17 mouse cellular contexts compared by ENCODE assay signal in genomic region chr8:83423032-83423825, GRCm38 (mm10). TPM values are rescaled to one million over a fixed set of nuclear protein-coding genes. Genes with fewer than 3 reads are reported as not detected.
DNase-seq lines count a peak whose midpoint lies in the region; ATAC-seq and TF ChIP-seq lines count a peak whose summit lies in the region.
"Had no signal": no experiment of that assay in that cellular context is flagged by ENCODE, and none has a peak within 500 bp of the region (broad histone marks: within the 10 kb centered on the region; RNA-seq: fewer than 3 reads in every experiment).

No protein-coding gene starts in this region.

- peak; percentile 92 to 96 for TF ChIP-seq EP300 in MEL (IDR thresholded peaks at IDR 0.05; ENCODE audit: low read depth in 1 of 2, low read length in 2 of 2)

- H3K9me3 ChIP-seq in heart, embryonic 11.5 days (replicated peaks; ENCODE audit: control insufficient read depth, low read length) = no peaks in the 10 kb centered on the region
- H3K9me3 ChIP-seq in MEL (replicated peaks; ENCODE audit: insufficient read depth, low read length) = no peaks in the 10 kb centered on the region
- H3K9me3 ChIP-seq in liver, embryonic 15.5 days (replicated peaks) = no peaks in the 10 kb centered on the region
- H3K9me3 ChIP-seq: limb, embryonic 12.5 days; midbrain, embryonic 10.5 days; neural tube, embryonic 12.5 days had no signal

- H3K4me1 ChIP-seq in heart, embryonic 11.5 days (ENCODE audit: control insufficient read depth, insufficient read depth, low read length) = 0 out of 2 replicates have a peak, but pooled peaks cover 3% of the 10 kb centered on the region
- peaks cover 10 to 30% of the 10 kb centered on the region in 2 experiments for H3K4me1 ChIP-seq in MEL (ENCODE audit: control insufficient read depth in 1 of 2, insufficient read depth in 2 of 2, low read length in 2 of 2)
- peaks cover 73% of the 10 kb centered on the region for H3K4me1 ChIP-seq in liver, embryonic 15.5 days (replicated peaks)
- H3K4me1 ChIP-seq: limb, embryonic 12.5 days; neural tube, embryonic 12.5 days had no signal

- 61% methylated on average over 13 of the region's 13 CpGs for WGBS in heart, embryonic 11.5 days (ENCODE audit: insufficient replicate concordance)
- 23% methylated on average over 13 of the region's 13 CpGs for WGBS in liver, embryonic 15.5 days (ENCODE audit: insufficient replicate concordance)

- no peak overlapping the region for H3K9ac ChIP-seq in heart, embryonic 11.5 days (ENCODE audit: low read depth, low read length)
- H3K9ac ChIP-seq in MEL (ENCODE audit: control insufficient read depth, low read depth, low read length, poor library complexity, severe bottlenecking) = peak overlapping the region; percentile 19
- peak overlapping the region; percentile 8; the same call in 1 of the 2 replicates for H3K9ac ChIP-seq in liver, embryonic 15.5 days
- H3K9ac ChIP-seq: limb, embryonic 12.5 days; neural tube, embryonic 12.5 days had no signal

- TF ChIP-seq POLR2A in MEL (IDR thresholded peaks at IDR 0.05; ENCODE audit: control insufficient read depth in 1 of 2, insufficient read depth in 1 of 2, low read depth in 1 of 2, low read length in 2 of 2, poor library complexity in 1 of 2) = no peak

- DNase-seq in heart, postnatal 25 days (ENCODE audit: low spot score) = no peak
- DNase-seq in MEL (ENCODE audit: low read depth, low spot score) = peak; percentile 85
- DNase-seq in fibroblast of lung, adult 2 months (ENCODE audit: low read depth) = peak; percentile 5
- no peak for DNase-seq in layer of hippocampus, adult 18-20 months (ENCODE audit: low spot score in 2 of 2)
- DNase-seq in testis, postnatal 10 days (ENCODE audit: low spot score) = no peak
- DNase-seq: cerebellum, postnatal 36 days; gastrocnemius, postnatal 14 days; right cerebral cortex, postnatal 4 days; thymus, postnatal 36 days had no signal

- no peak overlapping the region for H3K27ac ChIP-seq in heart, embryonic 11.5 days (ENCODE audit: low read depth, low read length)
- peak overlapping the region; percentile 45 for H3K27ac ChIP-seq in MEL (ENCODE audit: control insufficient read depth, low read depth, low read length)
- H3K27ac ChIP-seq in liver, embryonic 15.5 days (replicated peaks) = peak overlapping the region; percentile 91
- H3K27ac ChIP-seq: limb, embryonic 12.5 days; midbrain, embryonic 10.5 days; neural tube, embryonic 12.5 days had no signal

- H3K27me3 ChIP-seq in heart, embryonic 11.5 days (ENCODE audit: control insufficient read depth, insufficient read depth, low read length) = peaks cover 25% of the 10 kb centered on the region
- H3K27me3 ChIP-seq in MEL (ENCODE audit: control insufficient read depth in 1 of 2, insufficient read depth in 2 of 2, low read length in 2 of 2) = no peaks in the 10 kb centered on the region
- H3K27me3 ChIP-seq in liver, embryonic 15.5 days = no peaks in the 10 kb centered on the region
- H3K27me3 ChIP-seq: limb, embryonic 12.5 days; neural tube, embryonic 12.5 days; Patski had no signal

- no peaks in the 10 kb centered on the region for H3K79me2 ChIP-seq in MEL (ENCODE audit: control insufficient read depth, insufficient read depth, low read length, poor library complexity)

- intact Hi-C loops in heart, postnatal 25 days (cut with DNase I) = no loop called here

- 0 out of 2 replicates have a peak, but pooled peaks have one; percentile 37 for ATAC-seq in heart, embryonic 11.5 days (replicated peaks; ENCODE audit: insufficient number of reproducible peaks, low FRiP score, low TSS enrichment)
- peak; percentile 94 for ATAC-seq in liver, embryonic 15.5 days (ENCODE audit: insufficient read depth)
- ATAC-seq in cerebellum, adult (ENCODE audit: insufficient number of reproducible peaks, low FRiP score, low TSS enrichment) = no peak
- ATAC-seq: Patski had no signal

- H3K4me2 ChIP-seq in heart, embryonic 11.5 days = no peak overlapping the region
- peak overlapping the region; percentile 58 for H3K4me2 ChIP-seq in liver, embryonic 15.5 days
- H3K4me2 ChIP-seq: limb, embryonic 12.5 days; neural tube, embryonic 12.5 days had no signal

- H3K36me3 ChIP-seq in heart, embryonic 11.5 days (ENCODE audit: control insufficient read depth, insufficient read depth, low read length) = no peaks in the 10 kb centered on the region
- H3K36me3 ChIP-seq in MEL (ENCODE audit: control insufficient read depth in 1 of 2, insufficient read depth in 2 of 2, low read length in 2 of 2) = peaks cover 0 to 20% of the 10 kb centered on the region in 2 experiments; a peak in 2 of 4 replicates
- no peaks in the 10 kb centered on the region for H3K36me3 ChIP-seq in liver, embryonic 15.5 days (replicated peaks)
- H3K36me3 ChIP-seq: limb, embryonic 12.5 days; midbrain, embryonic 10.5 days; neural tube, embryonic 12.5 days had no signal

- no peak overlapping the region for H3K4me3 ChIP-seq in heart, embryonic 11.5 days (ENCODE audit: low read depth, low read length)
- peak overlapping the region in 1 of 2 experiments; percentile 38; a peak in 2 of 4 replicates for H3K4me3 ChIP-seq in MEL (ENCODE audit: control insufficient read depth in 1 of 2, insufficient read depth in 1 of 2, low read depth in 2 of 2, low read length in 2 of 2)
- no peak overlapping the region for H3K4me3 ChIP-seq in liver, embryonic 15.5 days (replicated peaks)
- H3K4me3 ChIP-seq: limb, embryonic 12.5 days; midbrain, embryonic 10.5 days; neural tube, embryonic 12.5 days had no signal

- TF ChIP-seq CTCF in MEL (IDR thresholded peaks at IDR 0.05 in 2 of 3, conservative IDR thresholded peaks at IDR 0.05 in 1 of 3; ENCODE audit: control insufficient read depth in 1 of 3, insufficient read depth in 1 of 3, low read depth in 2 of 3, low read length in 3 of 3, poor library complexity in 1 of 3, severe bottlenecking in 1 of 3) = no peak

- no peak for TF ChIP-seq RAD21 in MEL (IDR thresholded peaks at IDR 0.05; ENCODE audit: low read depth, low read length)

TF ChIP-seq in MEL, 35 proteins besides CTCF, POLR2A, EP300 and RAD21:
- TF ChIP-seq ETS1 (IDR thresholded peaks at IDR 0.05; ENCODE audit: low read depth, low read length) = peak; percentile 86
- no peak for TF ChIP-seq MYB (IDR thresholded peaks at IDR 0.05; ENCODE audit: low read depth, low read length)
- peak; percentile 92 for TF ChIP-seq GATA1 (IDR thresholded peaks at IDR 0.05; ENCODE audit: low read depth, low read length)
- peak; percentile 95 for TF ChIP-seq TCF12 (IDR thresholded peaks at IDR 0.05; ENCODE audit: low read depth, low read length)
- peak; percentile 73 for TF ChIP-seq SIN3A (IDR thresholded peaks at IDR 0.05; ENCODE audit: low read length)
- peak; percentile 78; the same call in 1 of the 2 replicates for TF ChIP-seq RCOR1 (IDR thresholded peaks at IDR 0.05; ENCODE audit: low read depth, low read length)
- TF ChIP-seq E2F4 (IDR thresholded peaks at IDR 0.05; ENCODE audit: borderline replicate concordance, low read depth, low read length) = no peak
- TF ChIP-seq TAL1 (IDR thresholded peaks at IDR 0.05; ENCODE audit: low read length) = peak; percentile 95
- no peak for TF ChIP-seq USF2 (IDR thresholded peaks at IDR 0.05; ENCODE audit: borderline replicate concordance in 1 of 2, insufficient read depth in 1 of 2, low read depth in 1 of 2, low read length in 2 of 2)

RNA-seq across cellular contexts. Expression of gene Clgn, which starts 33.6 kb away (rescaled TPM):
- polyA plus RNA-seq in heart, embryonic 11.5 days (2014; fragmentation: Nextera tagmentation; extraction: Ambion mirVana) = 0.07 and 0.20 TPM in 2 replicates
- total RNA-seq in heart, postnatal 25 days (2021) = not detected
- 0.04 TPM in 1 of 2 replicates, not detected in the other for total RNA-seq in MEL (2012; rRNA removed)
- under 1 TPM in 1 of 2 experiments, not detected in 1; 0.06 TPM for polyA plus RNA-seq in MEL (2012; ENCODE audit: insufficient read depth in 1 of 2, insufficient read length in 2 of 2, low read depth in 1 of 2, low replicate concordance in 2 of 2, missing spikeins in 1 of 2)
- polyA plus RNA-seq in liver, embryonic 15.5 days (2015; fragmentation: Nextera tagmentation; extraction: Ambion mirVana) = 0.22 and 0.28 TPM in 2 replicates
- 1 to 10 TPM; 7.9 to 8.1 TPM for total RNA-seq in layer of hippocampus, adult 18-20 months (2021)
- total RNA-seq: gastrocnemius, postnatal 14 days had no signal
- polyA plus RNA-seq: heart, postnatal 0 days; Patski had no signal

RNA-seq across cellular contexts. Expression of gene Scoc, which starts 35.0 kb away (rescaled TPM):
- 92.8 and 95.5 TPM in 2 replicates for polyA plus RNA-seq in heart, embryonic 11.5 days (2014; fragmentation: Nextera tagmentation; extraction: Ambion mirVana)
- 10 to 100 TPM; 45.3 to 48.1 TPM for total RNA-seq in heart, postnatal 25 days (2021)
- total RNA-seq in MEL (2012; rRNA removed) = 24.4 and 29.5 TPM in 2 replicates
- polyA plus RNA-seq in MEL (2012; ENCODE audit: insufficient read depth in 1 of 2, insufficient read length in 2 of 2, low read depth in 1 of 2, low replicate concordance in 2 of 2, missing spikeins in 1 of 2) = 10 to 100 TPM in 1 of 2 experiments, not detected in 1; 14.7 TPM
- polyA plus RNA-seq in liver, embryonic 15.5 days (2015; fragmentation: Nextera tagmentation; extraction: Ambion mirVana) = 45.8 and 53.8 TPM in 2 replicates
- 100 to 1,000 TPM; 221 to 233 TPM for total RNA-seq in layer of hippocampus, adult 18-20 months (2021)

Comparison
In these comparisons a context has a peak if more than half of its experiments do, and no peak if none do; other contexts are left out.
1. DNase-seq: peak in MEL (single experiment) and fibroblast of lung, adult 2 months (single experiment); none in heart, postnatal 25 days (single experiment), layer of hippocampus, adult 18-20 months (0 of 2) and testis, postnatal 10 days (single experiment).